Mouse (Mus musculus) embryo, embryonic 9.5 days (tissue): Measurements from ENCODE around the gene Rfx5.
"Not testable (repeated sequence)": the region's sequence is repeated elsewhere in the genome, so short reads cannot be mapped to it uniquely, and the experiment has no call there.

Experiments
- DNase-seq: peaks from one replicate; pipeline ENCODE4 v3.0.0-alpha.2; 2017; ENCODE audit errors: extremely low spot score

Gene Rfx5

DNA sequence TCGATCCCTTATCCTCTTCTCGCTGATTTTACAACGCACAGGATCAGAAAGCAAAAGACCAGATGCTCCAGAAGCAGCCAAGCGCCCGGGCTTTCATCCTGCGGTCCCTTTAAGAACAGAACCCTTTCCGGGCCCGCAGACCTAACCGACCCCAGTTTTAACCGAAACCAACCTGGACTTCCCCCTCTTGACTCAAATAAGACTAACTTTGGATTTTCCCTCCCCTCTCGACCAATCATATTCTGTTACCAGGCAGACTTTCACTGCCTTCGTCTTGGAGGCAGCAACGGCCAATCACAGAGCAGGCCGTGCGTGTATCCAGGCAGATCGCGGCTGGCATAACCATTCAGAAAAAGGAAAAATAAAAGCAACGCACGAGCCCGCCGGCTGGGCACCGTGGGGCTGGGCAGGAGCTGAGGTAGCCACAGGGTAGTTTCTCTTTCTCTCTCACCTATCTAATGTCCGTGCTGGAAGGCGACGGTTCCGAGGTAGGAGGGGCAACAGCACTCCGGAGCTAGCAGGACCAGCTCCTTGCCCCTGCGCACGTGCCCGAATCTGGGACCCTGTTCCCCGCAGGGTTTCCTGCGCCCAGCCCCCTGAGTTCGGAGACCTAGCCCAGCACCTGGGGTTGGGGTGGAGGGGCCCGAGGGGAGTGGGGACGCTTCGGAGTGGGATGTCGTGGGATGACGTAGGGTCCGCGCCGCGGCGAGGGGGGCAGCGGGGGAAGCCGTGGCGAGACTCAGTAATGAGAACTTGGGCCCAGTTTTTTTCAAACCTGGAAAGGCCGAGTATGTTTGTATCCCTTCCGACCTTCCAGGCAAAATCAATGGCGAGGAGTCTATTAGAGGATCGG, at the start of gene Rfx5:
Gene Rfx5 (plus strand): TSS at position 312 of the 853 bp plus-strand sequence.
- DNase-seq, result peak; percentile 90

DNA sequence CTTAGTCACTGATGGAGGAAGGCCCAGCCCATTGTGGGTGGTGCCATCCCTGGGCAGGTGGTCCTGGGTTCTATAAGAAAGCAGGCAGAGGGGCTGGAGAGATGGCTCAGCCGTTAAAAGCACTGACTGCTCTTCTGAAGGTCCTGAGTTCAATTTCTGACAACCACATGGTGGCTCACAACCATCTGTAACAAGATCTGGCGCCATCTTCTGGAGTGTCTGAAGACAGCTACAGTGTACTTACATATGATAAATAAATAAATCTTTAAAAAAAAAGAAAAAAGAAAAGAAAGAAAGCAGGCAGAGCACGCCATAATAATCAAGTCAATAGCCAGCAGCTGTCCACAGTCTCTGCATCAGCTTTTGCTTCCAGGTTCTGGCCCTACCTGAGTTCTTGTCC, 49.1 kb upstream of the Rfx5 start:
- DNase-seq, result not testable (repeated sequence)

DNA sequence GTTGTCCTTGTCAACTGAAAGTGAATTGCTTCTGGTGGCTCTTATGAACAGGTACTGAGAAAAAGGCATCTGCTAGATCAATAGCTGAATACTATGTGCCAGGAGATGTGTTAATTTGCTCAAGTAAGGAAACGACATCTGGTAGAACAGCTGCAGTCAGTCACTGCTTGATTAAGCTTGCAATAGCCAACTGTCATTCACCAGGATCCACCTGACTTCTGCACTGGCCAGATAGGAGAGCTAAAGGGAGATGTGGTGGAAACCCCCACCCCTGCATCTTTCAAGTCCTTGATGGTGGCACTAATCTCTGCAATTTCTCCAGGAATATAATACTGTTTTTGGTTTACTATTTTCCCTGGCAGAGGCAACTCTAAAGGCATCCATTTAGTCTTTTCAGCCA, 47.4 kb upstream of the Rfx5 start:
- DNase-seq, result no peak

DNA sequence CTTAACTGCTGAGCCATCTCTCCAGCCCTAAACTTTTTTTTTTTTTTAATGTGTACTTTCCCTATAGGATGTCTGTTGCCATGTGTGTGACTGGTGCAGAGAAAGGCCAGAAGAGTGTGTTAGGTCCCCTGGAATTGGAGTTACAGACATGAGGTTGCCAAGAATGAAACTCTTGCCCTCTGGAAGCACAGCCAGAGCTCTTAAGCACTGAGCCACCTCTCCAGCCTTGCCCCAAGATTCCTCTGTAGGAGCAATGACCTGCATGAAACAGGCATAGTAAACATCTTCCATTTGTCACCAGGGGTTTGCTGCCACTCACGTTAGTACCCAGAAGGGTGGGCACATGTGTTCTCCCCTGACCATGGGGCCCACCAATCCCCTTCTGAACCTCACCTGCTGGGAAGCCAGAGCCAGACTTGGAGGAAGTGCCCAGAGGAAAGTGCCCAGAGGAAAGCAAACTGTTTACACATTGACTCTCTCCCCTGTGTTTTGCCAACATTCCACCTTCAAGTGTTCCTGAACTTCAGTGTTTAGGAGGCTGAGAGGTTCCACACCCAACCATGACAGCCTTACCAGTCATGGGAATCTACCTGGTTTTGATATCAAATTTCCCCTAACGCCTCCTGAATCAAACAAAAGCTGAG, 42.7 kb upstream of the Rfx5 start:
- DNase-seq, result no peak

DNA sequence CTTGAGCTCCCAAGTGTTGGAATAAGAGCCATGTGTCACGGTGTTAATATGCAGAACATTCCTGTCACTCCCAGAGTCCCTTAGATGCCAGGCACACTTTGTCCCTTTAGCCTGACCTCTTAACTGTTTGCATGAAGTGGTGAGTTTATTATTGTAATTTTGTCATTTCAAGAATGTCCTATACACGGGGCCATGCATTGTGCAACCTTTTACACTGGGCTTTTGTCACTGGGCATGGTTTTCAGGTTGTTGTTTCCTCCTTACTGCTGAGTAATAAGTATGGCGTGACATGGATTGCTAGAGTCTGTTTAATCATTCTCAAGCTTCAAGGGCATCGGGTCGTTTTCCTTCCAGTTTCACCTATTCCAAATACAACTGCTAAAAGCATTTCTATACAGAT, 40.1 kb upstream of the Rfx5 start:
- no peak for DNase-seq

DNA sequence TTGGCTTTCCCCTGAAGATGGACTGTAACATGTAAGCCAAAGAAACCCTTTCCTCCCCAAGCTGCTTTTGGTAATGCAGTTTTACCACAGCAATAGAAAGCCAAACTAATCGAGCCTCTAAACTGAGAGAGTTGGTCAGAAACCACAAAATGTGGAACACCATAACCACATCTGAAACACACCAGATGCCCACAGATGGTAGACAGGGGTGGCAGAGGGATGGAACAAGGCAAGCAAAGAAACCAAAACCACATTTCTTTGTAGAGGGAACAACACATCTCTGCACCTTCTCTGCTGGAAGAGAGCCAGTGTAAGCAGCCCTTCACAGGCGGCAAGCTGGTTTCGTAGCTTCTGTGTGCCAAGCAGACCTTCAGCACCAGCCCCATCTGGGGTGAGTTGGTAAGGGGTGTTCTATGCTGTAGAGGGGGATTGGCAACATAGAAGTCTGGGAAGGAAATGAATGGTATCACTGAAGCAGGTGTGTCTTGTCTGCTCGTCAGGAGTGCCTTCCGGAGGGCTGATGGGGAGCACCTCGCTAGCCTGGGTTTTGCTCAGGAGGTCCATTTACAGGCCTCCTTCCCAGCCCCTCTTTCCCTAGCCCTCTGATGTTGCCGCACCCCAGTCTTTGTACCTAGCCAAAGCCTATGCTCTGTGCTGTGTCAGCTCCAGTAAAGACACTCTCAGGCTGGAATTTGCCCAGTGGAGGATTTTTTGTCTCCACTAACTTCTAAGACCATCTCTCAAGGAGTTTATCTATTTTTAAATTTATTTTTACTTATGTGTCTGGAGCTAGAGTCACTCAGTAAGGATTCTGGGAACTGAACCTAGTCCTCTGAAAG, 37.8 kb upstream of the Rfx5 start:
- DNase-seq, result no peak

DNA sequence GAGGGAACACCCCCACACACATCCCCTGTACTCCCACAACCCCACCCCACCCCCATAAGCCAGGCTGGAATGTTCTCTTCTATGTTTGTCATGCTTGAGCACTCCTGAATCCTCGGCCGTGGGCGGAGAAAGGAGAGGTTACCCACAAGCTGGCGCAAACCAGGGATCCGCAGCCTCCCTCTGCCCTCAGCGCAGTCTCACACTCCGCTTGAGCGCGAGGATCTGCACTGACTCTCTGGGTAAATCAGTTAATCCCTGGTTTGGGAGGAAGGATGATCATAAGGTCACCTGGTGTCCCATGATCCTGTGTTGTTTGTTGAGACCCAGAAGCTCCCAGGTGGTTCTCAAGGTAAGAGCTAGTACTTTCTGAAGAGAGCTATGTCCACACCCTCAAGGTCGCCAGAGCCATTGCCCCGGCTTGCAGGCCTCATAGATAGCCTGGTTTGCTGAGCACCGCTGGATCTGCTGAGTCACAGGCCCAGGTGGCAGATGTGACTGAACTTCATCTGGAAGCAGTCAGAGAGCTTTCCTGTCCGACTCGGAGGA, 36.0 kb upstream of the Rfx5 start:
- peak; percentile 10 for DNase-seq

DNA sequence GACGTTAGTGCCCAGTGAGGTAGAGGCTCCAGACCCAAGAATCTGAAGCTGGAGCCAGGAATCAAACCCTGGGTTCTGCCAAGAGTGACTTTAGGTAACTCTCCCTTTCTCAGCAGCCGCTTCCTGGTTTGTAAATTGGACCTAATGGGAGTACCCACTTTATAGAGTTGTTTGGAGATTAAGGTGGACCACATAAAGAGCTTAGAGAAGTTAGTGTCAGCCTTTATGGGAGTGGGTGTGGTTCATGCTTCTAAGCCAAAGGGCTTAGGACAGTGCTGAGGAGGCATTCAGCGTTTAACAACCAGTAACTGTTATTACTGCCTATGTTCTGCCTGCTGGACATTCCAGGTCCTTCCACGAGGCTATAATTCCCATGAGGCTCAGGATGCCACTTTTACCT, 35.0 kb upstream of the Rfx5 start:
- no peak for DNase-seq

DNA sequence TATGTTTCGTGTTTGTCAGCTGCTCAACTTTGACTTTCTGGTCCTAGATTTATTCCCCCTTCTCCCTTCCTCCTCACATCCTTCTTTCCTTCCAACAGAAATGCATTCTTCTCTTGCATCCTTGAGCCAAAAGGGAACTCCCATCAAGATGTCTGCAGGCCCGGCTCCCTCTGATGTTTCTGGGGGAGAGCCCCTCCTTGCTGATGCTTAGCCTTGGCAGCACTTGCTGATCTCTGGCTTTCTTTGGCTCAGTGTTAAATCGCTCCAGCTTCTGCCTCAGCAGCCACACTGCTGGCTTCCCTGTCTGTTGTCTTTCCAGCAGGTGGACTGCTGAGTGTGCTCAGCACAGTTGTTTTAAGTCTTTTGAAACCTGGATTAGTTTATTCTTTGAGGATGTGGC, 32.8 kb upstream of the Rfx5 start:
- no peak for DNase-seq

DNA sequence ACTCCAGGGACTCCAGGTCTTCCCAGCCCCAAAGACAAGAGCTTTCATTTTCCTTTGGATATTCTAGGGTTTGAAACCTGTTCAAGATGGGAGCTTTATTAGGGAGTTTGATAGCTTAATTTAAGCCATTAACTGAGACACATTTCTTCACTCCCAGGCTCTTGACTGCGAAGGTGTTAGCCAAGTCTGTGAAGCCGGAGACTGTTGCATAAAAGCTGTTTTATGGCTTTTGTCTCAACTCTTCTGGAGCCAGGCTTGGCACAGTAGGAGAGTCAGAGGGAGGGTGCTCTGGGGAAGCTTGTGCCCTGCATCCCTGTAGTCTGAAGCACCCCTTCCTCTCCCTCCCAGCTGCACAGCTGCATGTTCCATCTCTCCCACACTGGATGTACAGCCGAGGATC, 31.5 kb upstream of the Rfx5 start:
- no peak for DNase-seq

DNA sequence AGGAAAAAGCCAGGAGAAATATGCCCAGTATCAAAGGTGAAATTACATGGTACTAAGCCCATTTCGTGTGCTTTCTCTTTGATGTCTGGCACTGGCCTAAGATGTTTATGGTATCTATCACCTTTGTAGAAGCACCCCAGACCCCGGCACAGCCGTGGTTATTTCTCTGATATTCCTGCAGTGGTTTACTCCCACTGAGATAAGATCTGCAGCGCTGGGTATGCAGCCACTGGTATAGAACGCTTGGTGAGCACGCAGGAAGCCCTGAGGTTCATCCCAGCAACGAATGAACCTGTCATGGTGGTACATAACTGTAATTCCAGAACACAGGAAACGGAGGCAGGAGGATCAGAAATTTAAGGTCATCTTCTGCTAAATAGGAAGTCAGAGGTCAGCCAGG, 29.2 kb upstream of the Rfx5 start:
- DNase-seq, result no peak

DNA sequence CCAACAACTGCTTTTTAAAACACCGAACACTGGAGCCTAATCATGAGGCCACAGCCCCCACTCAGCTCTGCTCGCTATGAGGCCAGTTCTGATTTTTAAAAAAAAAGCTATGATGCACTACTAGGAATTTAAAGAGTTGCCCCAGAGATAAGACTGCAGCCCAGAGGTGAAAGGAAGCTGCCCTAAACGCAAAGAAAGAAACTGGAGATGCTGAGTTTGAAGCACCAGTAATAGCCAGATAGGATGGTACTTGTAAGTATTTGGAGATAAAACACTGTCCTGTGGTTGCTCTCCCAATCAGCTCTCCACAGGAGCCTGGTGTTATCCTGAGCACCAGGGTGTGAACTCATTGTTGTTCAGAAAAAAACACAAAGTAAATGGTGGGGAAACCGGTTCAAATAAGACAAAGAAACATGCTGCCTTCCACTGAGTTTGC, 27.6 kb upstream of the Rfx5 start:
- not testable (repeated sequence) for DNase-seq

DNA sequence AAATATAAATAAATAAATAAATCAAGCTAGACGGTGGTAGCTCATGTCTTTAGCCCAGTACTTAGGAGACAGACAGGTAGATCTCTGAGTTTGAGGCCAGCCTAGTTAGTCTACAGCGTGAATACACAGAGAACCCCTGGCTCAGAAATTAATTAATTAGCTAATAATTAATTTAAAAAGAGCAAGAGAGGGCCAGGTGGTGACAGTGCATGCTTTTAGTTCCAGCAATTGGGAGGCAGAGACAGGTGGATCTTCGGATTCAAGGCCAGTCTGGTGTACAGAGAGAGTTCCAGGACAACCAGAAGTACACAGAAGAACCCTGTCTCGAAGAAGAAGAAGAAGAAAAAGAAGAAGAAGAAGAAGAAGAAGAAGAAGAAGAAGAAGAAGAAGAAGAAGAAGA, 24.9 kb upstream of the Rfx5 start:
- not testable (repeated sequence) for DNase-seq

DNA sequence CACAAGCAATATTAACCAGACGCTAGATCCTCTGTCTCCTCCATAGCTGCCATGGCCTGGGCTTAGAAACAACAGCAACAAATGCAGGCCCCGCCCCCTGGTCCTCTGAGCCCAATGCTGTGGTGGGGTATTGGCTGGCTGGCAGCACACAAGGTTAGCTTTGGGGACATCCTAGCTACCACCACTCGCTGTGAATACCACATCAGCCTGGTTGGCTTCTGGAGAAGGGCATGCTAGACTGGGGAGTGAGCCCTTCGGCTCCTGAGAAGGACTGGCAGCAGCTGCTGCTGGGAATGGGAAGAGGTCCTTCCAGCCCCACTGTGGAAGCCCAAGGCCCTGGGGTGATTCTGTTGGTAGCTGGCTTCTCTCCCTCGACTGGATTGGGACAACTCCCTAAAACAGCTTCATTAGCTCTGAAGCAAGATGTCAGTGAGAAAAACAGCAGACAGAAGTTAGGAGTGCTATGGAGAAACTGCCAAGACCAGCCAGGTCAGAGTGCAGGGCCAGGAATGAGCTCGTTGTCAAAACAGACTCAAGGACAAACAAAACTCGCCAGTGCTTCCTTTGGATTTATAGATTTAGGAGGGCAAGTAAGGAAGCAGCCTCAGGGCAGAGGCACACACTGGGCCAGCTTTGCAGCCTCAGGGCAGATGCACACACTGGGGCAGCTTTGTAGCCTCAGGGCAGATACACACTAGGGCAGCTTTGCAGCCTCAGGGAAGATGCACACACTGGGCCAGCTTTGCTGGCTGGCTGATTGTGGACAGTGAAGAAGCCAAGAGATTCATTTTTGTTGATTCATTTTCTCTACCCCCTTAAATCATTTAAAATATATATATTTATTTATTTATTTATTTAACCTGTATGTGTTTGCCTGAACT, 23.2 kb upstream of the Rfx5 start:
- not testable (repeated sequence) for DNase-seq

DNA sequence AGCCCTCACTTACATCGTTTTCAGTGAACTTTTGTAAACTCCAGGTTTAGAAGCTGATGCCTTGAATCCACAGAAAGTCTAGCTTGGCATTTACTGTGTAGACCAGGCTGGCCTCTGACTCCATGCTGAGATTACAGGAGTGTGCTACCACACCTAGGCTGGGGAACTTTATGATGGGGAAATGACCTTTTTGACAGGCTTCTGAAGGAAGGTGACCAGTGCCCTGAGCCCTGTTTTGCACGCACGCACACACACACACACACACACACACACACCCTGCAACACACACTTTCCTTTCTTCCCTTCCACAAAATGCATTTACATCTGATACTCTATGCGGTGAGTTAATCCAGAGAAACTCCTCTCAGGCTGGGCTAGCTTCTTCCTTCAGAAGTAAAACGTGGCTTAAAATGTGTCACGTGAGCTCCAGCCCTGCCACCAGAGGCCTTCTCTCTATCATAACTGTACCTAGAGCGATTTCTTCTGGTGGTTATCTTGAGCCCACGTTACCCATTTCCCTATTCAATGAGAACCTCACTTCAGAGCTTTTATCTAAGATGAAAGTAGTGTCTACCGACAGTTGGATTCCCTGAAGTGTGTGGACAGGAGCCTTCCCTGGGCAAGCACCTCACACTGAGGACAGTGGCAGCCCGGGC, 22.3 kb upstream of the Rfx5 start:
- not testable (repeated sequence) for DNase-seq

DNA sequence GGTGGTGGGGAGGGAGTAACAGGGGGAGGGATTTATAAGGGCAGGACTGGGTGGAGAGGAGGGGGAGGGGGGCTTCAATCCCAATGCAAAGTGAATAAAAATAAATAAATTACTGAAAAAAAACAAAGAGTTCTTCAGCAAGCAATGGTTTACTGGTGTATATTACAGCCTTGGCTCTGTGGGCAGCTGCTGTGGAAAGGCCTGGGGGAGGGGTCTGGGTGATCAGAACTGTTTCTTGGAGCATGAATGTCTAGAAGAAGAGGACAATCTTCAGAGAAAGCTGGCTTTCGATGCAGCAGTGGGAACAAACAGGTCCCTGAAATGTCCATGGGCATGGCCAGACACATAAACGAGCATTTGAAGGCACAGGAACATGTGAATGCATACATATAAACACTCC, 21.6 kb upstream of the Rfx5 start:
- DNase-seq, result not testable (repeated sequence)

DNA sequence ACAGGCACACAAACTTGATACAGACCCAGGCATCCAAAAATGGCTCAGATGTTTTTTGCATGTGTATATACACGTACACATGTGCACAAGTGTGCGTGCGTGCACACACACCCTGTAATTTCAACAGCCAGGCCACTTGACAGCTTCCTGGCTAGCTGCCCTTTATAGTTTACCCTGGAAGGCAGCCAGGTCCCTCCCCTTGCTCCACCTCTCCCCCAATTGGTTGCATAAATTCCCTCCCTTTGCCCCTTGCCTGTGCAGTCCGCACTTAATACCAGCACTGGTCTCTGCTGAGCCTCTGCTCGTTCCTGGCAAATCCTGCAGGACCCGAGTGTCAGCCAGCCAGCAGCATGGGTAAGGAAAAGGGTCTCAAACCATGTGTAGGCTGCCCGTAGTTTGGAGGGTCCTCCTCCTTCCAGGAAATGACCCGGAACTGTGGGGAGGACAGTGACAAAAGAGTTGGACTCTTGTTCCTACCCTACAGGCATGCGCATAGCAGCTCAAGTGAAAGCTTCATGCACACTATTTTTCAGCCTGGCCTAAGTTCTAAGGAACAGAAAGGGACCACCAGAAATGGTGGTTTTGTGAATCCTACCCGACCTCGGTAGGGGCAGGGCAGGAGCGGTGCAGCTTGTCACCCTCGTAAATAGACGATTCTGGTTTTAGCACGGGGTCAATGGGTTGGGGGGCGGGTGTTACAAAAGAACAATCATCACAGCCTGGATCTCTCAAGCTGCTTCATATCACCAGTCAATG, 20.9 kb upstream of the Rfx5 start, which contains the start of gene Selenbp1:
Gene Selenbp1 (plus strand): TSS at position 248 of the 756 bp plus-strand sequence.
- DNase-seq, result peak; percentile 58

DNA sequence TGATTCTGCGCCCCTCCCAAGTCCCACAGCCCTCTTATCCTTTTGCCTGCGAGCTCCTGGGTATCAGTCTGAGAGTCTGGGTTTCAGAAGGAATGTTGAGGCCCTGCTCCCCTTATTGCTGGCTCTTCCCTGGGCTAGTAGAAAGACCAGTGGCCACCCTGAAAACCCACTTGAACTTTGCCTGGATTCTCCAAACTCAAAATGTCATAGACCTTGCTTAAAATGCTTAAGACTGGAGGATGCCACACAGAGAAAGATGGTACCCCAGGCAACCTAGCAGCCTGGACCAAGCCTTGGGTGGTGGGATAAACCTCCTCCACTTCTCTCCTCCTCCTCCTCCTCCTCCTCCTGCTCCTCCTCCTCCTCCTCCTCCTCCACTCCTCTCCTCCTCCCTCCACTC, 20.3 kb upstream of the Rfx5 start:
- not testable (repeated sequence) for DNase-seq

DNA sequence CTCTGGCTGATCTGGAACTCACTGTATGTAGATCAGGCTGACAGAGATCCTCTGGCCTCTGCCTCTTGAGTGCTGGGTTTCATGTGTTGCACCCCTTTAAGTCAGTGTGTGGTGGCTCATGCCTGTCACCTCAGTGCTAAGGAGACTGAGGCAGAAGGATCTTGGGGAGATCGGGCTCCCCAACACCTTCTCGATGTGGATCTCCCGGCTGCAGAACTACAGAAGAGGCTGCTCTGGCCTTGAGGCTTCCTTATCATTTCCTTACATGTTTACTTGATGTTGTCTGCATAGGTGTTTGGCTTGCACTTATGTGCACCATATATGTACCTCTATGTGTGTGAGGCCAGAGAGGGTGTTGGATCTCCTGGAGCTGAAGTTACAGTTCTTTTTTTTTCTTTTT, 19.3 kb upstream of the Rfx5 start:
- DNase-seq, result not testable (repeated sequence)

DNA sequence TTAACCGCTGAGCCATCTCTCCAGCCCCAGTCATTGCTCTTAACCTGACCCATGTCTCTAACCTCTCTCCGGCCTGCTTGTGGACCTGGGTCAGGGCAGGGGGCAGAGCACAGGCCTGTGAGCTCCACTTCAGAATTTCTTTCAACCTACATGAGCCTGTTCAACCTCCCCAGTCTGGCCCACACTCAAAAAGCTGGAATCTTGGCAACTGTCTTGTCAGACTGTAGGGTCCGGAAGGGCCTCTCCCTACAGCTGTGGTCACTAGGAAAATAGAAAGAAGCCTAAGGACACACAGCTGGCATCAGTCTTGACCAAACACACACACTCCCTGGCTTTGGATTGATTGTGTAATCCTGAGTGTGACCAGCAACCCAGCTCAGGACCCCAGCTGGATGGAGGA, 18.5 kb upstream of the Rfx5 start:
- DNase-seq, result not testable (repeated sequence)
